Mouse (Mus musculus): ENCODE measurements around the gene Zfp563. TPM values are rescaled to one million over a fixed set of nuclear protein-coding genes. Genes with fewer than 3 reads are reported as not detected.

Gene Zfp563
- 8.0 and 8.6 TPM in 2 replicates for polyA plus RNA-seq (2012; rRNA removed)

GRCm38 (mm10) chr17:33089220-33089949 is at the start of gene Zfp563:
TSS of gene Zfp563 (plus strand) at chr17:33089310.
- Histone ChIP-seq H3K27ac (ENCODE audit: insufficient read depth, low read length) (peak within 1 kb of the TSS; percentile 87), H3K4me3 (ENCODE audit: insufficient read depth, low read length) (peak within 1 kb of the TSS; percentile 86), H3K4me1 (ENCODE audit: control insufficient read depth, insufficient read depth, low read length) (peaks cover 4% of the 10 kb centered on the region; the same call in 1 of the 2 replicates)
- no peak for TF ChIP-seq POLR2A (IDR thresholded peaks at IDR 0.05; ENCODE audit: extremely low read depth, insufficient read depth, low read length)
- TF ChIP-seq CTCF (IDR thresholded peaks at IDR 0.05; ENCODE audit: extremely low read depth, insufficient read depth, low read length) = no peak

GRCm38 (mm10) chr17:33058791-33059190 is 30.3 kb upstream of the Zfp563 start:
- H3K27ac ChIP-seq (ENCODE audit: insufficient read depth, low read length) = no peak overlapping the region
- no peak overlapping the region for H3K4me3 ChIP-seq (ENCODE audit: insufficient read depth, low read length)
- H3K4me1 ChIP-seq (ENCODE audit: control insufficient read depth, insufficient read depth, low read length) = no peaks in the 10 kb centered on the region
- TF ChIP-seq POLR2A (IDR thresholded peaks at IDR 0.05; ENCODE audit: extremely low read depth, insufficient read depth, low read length) = no peak
- no peak for TF ChIP-seq CTCF (IDR thresholded peaks at IDR 0.05; ENCODE audit: extremely low read depth, insufficient read depth, low read length)

GRCm38 (mm10) chr17:33063001-33063400 is 26.1 kb upstream of the Zfp563 start:
- Histone ChIP-seq H3K27ac (ENCODE audit: insufficient read depth, low read length) (no peak overlapping the region), H3K4me3 (ENCODE audit: insufficient read depth, low read length) (no peak overlapping the region), H3K4me1 (ENCODE audit: control insufficient read depth, insufficient read depth, low read length) (no peaks in the 10 kb centered on the region)
- TF ChIP-seq POLR2A (IDR thresholded peaks at IDR 0.05; ENCODE audit: extremely low read depth, insufficient read depth, low read length) = no peak
- no peak for TF ChIP-seq CTCF (IDR thresholded peaks at IDR 0.05; ENCODE audit: extremely low read depth, insufficient read depth, low read length)

- no peak within 1 kb of the TSS for H3K4me3 ChIP-seq (ENCODE audit: insufficient read depth, low read length)
- H3K27ac ChIP-seq (ENCODE audit: insufficient read depth, low read length) = no peak within 1 kb of the TSS
- TF ChIP-seq CTCF (IDR thresholded peaks at IDR 0.05; ENCODE audit: extremely low read depth, insufficient read depth, low read length) = no peak
- no peak for TF ChIP-seq POLR2A (IDR thresholded peaks at IDR 0.05; ENCODE audit: extremely low read depth, insufficient read depth, low read length)
- H3K4me1 ChIP-seq (ENCODE audit: control insufficient read depth, insufficient read depth, low read length) = no peaks in the 10 kb centered on the region
Observed at GRCm38 (mm10) chr17:33067958-33068357, 21.2 kb upstream of the Zfp563 start, which contains the start of gene 4921501E09Rik. TSS of gene 4921501E09Rik (minus strand) at chr17:33068058.

- H3K4me1 ChIP-seq (ENCODE audit: control insufficient read depth, insufficient read depth, low read length) = peaks cover 4% of the 10 kb centered on the region; the same call in 1 of the 2 replicates
- no peak overlapping the region for H3K4me3 ChIP-seq (ENCODE audit: insufficient read depth, low read length)
- H3K27ac ChIP-seq (ENCODE audit: insufficient read depth, low read length) = no peak overlapping the region
- TF ChIP-seq POLR2A (IDR thresholded peaks at IDR 0.05; ENCODE audit: extremely low read depth, insufficient read depth, low read length) (no peak), CTCF (IDR thresholded peaks at IDR 0.05; ENCODE audit: extremely low read depth, insufficient read depth, low read length) (no peak)
Observed at GRCm38 (mm10) chr17:33091630-33092029, 2.5 kb downstream of the Zfp563 start.

- Histone ChIP-seq H3K4me1 (ENCODE audit: control insufficient read depth, insufficient read depth, low read length) (peaks cover 4% of the 10 kb centered on the region; the same call in 1 of the 2 replicates), H3K27ac (ENCODE audit: insufficient read depth, low read length) (peak overlapping the region; percentile 26; the same call in 1 of the 2 replicates), H3K4me3 (ENCODE audit: insufficient read depth, low read length) (peak overlapping the region; percentile 67)
- TF ChIP-seq POLR2A (IDR thresholded peaks at IDR 0.05; ENCODE audit: extremely low read depth, insufficient read depth, low read length) = 0 out of 2 replicates have a peak, but pooled peaks have one; percentile 38
- TF ChIP-seq CTCF (IDR thresholded peaks at IDR 0.05; ENCODE audit: extremely low read depth, insufficient read depth, low read length) = no peak
Observed at GRCm38 (mm10) chr17:33092391-33093193, 3.5 kb downstream of the Zfp563 start.

GRCm38 (mm10) chr17:33097396-33097795 is 8.3 kb downstream of the Zfp563 start:
- Histone ChIP-seq H3K4me1 (ENCODE audit: control insufficient read depth, insufficient read depth, low read length) (peaks cover 4% of the 10 kb centered on the region; the same call in 1 of the 2 replicates), H3K27ac (ENCODE audit: insufficient read depth, low read length) (no peak overlapping the region), H3K4me3 (ENCODE audit: insufficient read depth, low read length) (no peak overlapping the region)
- TF ChIP-seq POLR2A (IDR thresholded peaks at IDR 0.05; ENCODE audit: extremely low read depth, insufficient read depth, low read length) = no peak
- TF ChIP-seq CTCF (IDR thresholded peaks at IDR 0.05; ENCODE audit: extremely low read depth, insufficient read depth, low read length) = no peak

- Histone ChIP-seq H3K4me1 (ENCODE audit: control insufficient read depth, insufficient read depth, low read length) (no peaks in the 10 kb centered on the region), H3K4me3 (ENCODE audit: insufficient read depth, low read length) (no peak overlapping the region), H3K27ac (ENCODE audit: insufficient read depth, low read length) (no peak overlapping the region)
- no peak for TF ChIP-seq CTCF (IDR thresholded peaks at IDR 0.05; ENCODE audit: extremely low read depth, insufficient read depth, low read length)
- TF ChIP-seq POLR2A (IDR thresholded peaks at IDR 0.05; ENCODE audit: extremely low read depth, insufficient read depth, low read length) = no peak
Observed at GRCm38 (mm10) chr17:33124546-33124945, 35.4 kb downstream of the Zfp563 start.

- Histone ChIP-seq H3K27ac (ENCODE audit: insufficient read depth, low read length) (no peak overlapping the region), H3K4me3 (ENCODE audit: insufficient read depth, low read length) (no peak overlapping the region), H3K4me1 (ENCODE audit: control insufficient read depth, insufficient read depth, low read length) (no peaks in the 10 kb centered on the region)
- TF ChIP-seq CTCF (IDR thresholded peaks at IDR 0.05; ENCODE audit: extremely low read depth, insufficient read depth, low read length) = no peak
- no peak for TF ChIP-seq POLR2A (IDR thresholded peaks at IDR 0.05; ENCODE audit: extremely low read depth, insufficient read depth, low read length)
Observed at GRCm38 (mm10) chr17:33126257-33126656, 37.1 kb downstream of the Zfp563 start.
